Mouse (Mus musculus) left cerebral cortex, adult 2 months (tissue): Measurements from ENCODE around the gene Hsdl2. TPM values are rescaled to one million over a fixed set of nuclear protein-coding genes. Genes with fewer than 3 reads are reported as not detected.
A peak's percentile ranks its signal among the peaks of the same experiment; 100 is the strongest.

Source experiments
- DNase-seq, 2 experiments: peaks; one replicate each; pipeline ENCODE4 v3.0.0; 2021 to 2022; ENCODE audit warnings: low spot score in 2 of 2, mixed read lengths in 1 of 2; ENCODE audit errors: extremely low spot score in 1 of 2
- H3K27ac ChIP-seq: fragments of 200-600 bp; 2 replicates; pipeline ENCODE4 v1.8.1; 2022
- H3K4me3 ChIP-seq: fragments of 200-600 bp; 2 replicates; pipeline ENCODE4 v1.8.1; 2022
- CTCF ChIP-seq: fragments of 200-600 bp; IDR thresholded peaks from 2 replicates; pipeline ENCODE4 v1.8.1; 2022; ENCODE audit warnings: antibody characterized with exemption, mild to moderate bottlenecking, moderate library complexity
- intact Hi-C: fragments of 180-260 bp; cut with DNase I; formaldehyde crosslinking; loops from one replicate; pipeline ENCODE4 v1.15.1; 2025
- total RNA-seq, 2 experiments: library from RNA; stranded (reverse); gene quantifications; 2 replicates each; pipeline ENCODE4 v1.2.3; 2021

The Hsdl2 gene
- total RNA-seq, 2 experiments from 2014 or later = 25.0 to 27.3 TPM

GRCm38 (mm10) chr4:59596556-59596955 lies 15.2 kb downstream of the Hsdl2 start:
- intact Hi-C loops = no loop called here
- no peak overlapping the region for H3K27ac ChIP-seq
- TF ChIP-seq CTCF = no peak
- no peak overlapping the region for H3K4me3 ChIP-seq
- no peak for DNase-seq

- Histone ChIP-seq H3K27ac (no peak overlapping the region), H3K4me3 (no peak overlapping the region)
- intact Hi-C loops = no loop called here
- peak; percentile 28 for TF ChIP-seq CTCF
- no peak for DNase-seq
Observed at GRCm38 (mm10) chr4:59602704-59603103, 21.3 kb downstream of the Hsdl2 start.

- no peak for TF ChIP-seq CTCF
- H3K27ac ChIP-seq = no peak overlapping the region
- intact Hi-C loops = no loop called here
- no peak for DNase-seq
- H3K4me3 ChIP-seq = no peak overlapping the region
Observed at GRCm38 (mm10) chr4:59604892-59605291, 23.5 kb downstream of the Hsdl2 start.

GRCm38 (mm10) chr4:59605501-59605900 lies 24.1 kb downstream of the Hsdl2 start:
- no peak overlapping the region for H3K4me3 ChIP-seq
- no peak for TF ChIP-seq CTCF
- DNase-seq = no peak
- intact Hi-C loops = no loop called here
- H3K27ac ChIP-seq = no peak overlapping the region

- Histone ChIP-seq H3K4me3 (no peak overlapping the region), H3K27ac (no peak overlapping the region)
- TF ChIP-seq CTCF = no peak
- intact Hi-C loops = no loop called here
- DNase-seq = no peak
Observed at GRCm38 (mm10) chr4:59610411-59610810, 29.0 kb downstream of the Hsdl2 start.

GRCm38 (mm10) chr4:59614986-59615385 lies 33.6 kb downstream of the Hsdl2 start:
- TF ChIP-seq CTCF = peak; percentile 47
- intact Hi-C loops = loop anchor here (5.0 kb wide), 1 partner anchor 157 kb away; no protein-coding TSS in a partner anchor

GRCm38 (mm10) chr4:59619611-59620245 lies 38.4 kb downstream of the Hsdl2 start:
- intact Hi-C loops = loop anchor here (5.0 kb wide), 1 partner anchor 153 kb away; no protein-coding TSS in a partner anchor
- Histone ChIP-seq H3K27ac (no peak overlapping the region), H3K4me3 (no peak overlapping the region)
- DNase-seq = no peak
- no peak for TF ChIP-seq CTCF

More at GRCm38 (mm10) chr4:59614986-59615385, 33.6 kb downstream of the Hsdl2 start:
- Histone ChIP-seq H3K27ac (no peak overlapping the region), H3K4me3 (no peak overlapping the region)
- no peak for DNase-seq

GRCm38 (mm10) chr4:59625676-59625997 lies 44.3 kb downstream of the Hsdl2 start:
- intact Hi-C loops = loop anchor here (5.0 kb wide), 3 partner anchors 132 to 247 kb away; no protein-coding TSS in a partner anchor
- H3K27ac ChIP-seq = peak overlapping the region; percentile 75
- DNase-seq = no peak
- TF ChIP-seq CTCF = no peak
- H3K4me3 ChIP-seq = peak overlapping the region; percentile 96

GRCm38 (mm10) chr4:59625998-59626910 lies 44.9 kb downstream of the Hsdl2 start, which contains the start of gene E130308A19Rik:
E130308A19Rik (plus strand) TSS chr4:59626211.
- peak within 1 kb of the TSS; percentile 96 for H3K4me3 ChIP-seq
- DNase-seq = peak; percentile 54 to 75
- TF ChIP-seq CTCF = no peak; the same call in none of the 2 replicates
- intact Hi-C loops = loop anchor here (5.0 kb wide), 3 partner anchors 131 to 246 kb away; no protein-coding TSS in a partner anchor
- peak within 1 kb of the TSS; percentile 80 for H3K27ac ChIP-seq

- Histone ChIP-seq H3K27ac (no peak overlapping the region), H3K4me3 (no peak overlapping the region)
- no peak for DNase-seq
- no peak for TF ChIP-seq CTCF
- intact Hi-C loops = loop anchor here (5.0 kb wide), 3 partner anchors 129 to 244 kb away; no protein-coding TSS in a partner anchor
Observed at GRCm38 (mm10) chr4:59628255-59628654, 46.9 kb downstream of the Hsdl2 start.

- H3K27ac ChIP-seq = no peak overlapping the region
- intact Hi-C loops = loop anchor here (5.0 kb wide), 3 partner anchors 128 to 243 kb away; no protein-coding TSS in a partner anchor
- H3K4me3 ChIP-seq = no peak overlapping the region
- TF ChIP-seq CTCF = no peak
- DNase-seq = no peak
Observed at GRCm38 (mm10) chr4:59629076-59629874, 47.9 kb downstream of the Hsdl2 start.
